Mouse (Mus musculus): ENCODE data around the gene Rere. TPM values are rescaled to one million over a fixed set of nuclear protein-coding genes. Genes with fewer than 3 reads are reported as not detected.
A peak's percentile ranks its signal among the peaks of the same experiment; 100 is the strongest.
"Not testable (repeated sequence)": the region's sequence is repeated elsewhere in the genome, so short reads cannot be mapped to it uniquely, and the experiment has no call there.

The Rere gene
- polyA plus RNA-seq, 1 experiment, result 61.3 TPM

GRCm38 (mm10) chr4:150552751-150553600 lies 271.5 kb downstream of the Rere start:
- peaks cover 1% of the 10 kb centered on the region; the same call in 1 of the 2 replicates for H3K4me1 ChIP-seq (ENCODE audit: control insufficient read depth, insufficient read depth, low read length)
- no peak for TF ChIP-seq POLR2A (IDR thresholded peaks at IDR 0.05; ENCODE audit: borderline replicate concordance, control insufficient read depth, low read depth, low read length)
- TF ChIP-seq CTCF (IDR thresholded peaks at IDR 0.05; ENCODE audit: control insufficient read depth, insufficient read depth, low read length), result no peak
- 26% methylated on average over 15 of the region's 15 CpGs for WGBS
- H3K4me3 ChIP-seq (replicated peaks; ENCODE audit: control insufficient read depth, low read depth, low read length), result no peak overlapping the region
- H3K27ac ChIP-seq (ENCODE audit: control insufficient read depth, insufficient read depth, low read depth, low read length, poor library complexity), result no peak overlapping the region

- H3K27ac ChIP-seq (ENCODE audit: control insufficient read depth, insufficient read depth, low read depth, low read length, poor library complexity), result peak overlapping the region; percentile 79; the same call in 1 of the 2 replicates
- TF ChIP-seq CTCF (IDR thresholded peaks at IDR 0.05; ENCODE audit: control insufficient read depth, insufficient read depth, low read length), result no peak
- no peak for TF ChIP-seq POLR2A (IDR thresholded peaks at IDR 0.05; ENCODE audit: borderline replicate concordance, control insufficient read depth, low read depth, low read length)
- H3K4me1 ChIP-seq (ENCODE audit: control insufficient read depth, insufficient read depth, low read length), result no peaks in the 10 kb centered on the region; the same call in 1 of the 2 replicates
- H3K4me3 ChIP-seq (replicated peaks; ENCODE audit: control insufficient read depth, low read depth, low read length), result no peak overlapping the region
Observed at GRCm38 (mm10) chr4:150555783-150556182, 274.3 kb downstream of the Rere start.

- WGBS, result 2% methylated on average over 17 of the region's 17 CpGs
- Histone ChIP-seq H3K4me3 (replicated peaks; ENCODE audit: control insufficient read depth, low read depth, low read length) (no peak overlapping the region), H3K27ac (ENCODE audit: control insufficient read depth, insufficient read depth, low read depth, low read length, poor library complexity) (peak overlapping the region; percentile 79)
Observed at GRCm38 (mm10) chr4:150556382-150557221, 275.2 kb downstream of the Rere start.

GRCm38 (mm10) chr4:150557289-150557688 lies 275.8 kb downstream of the Rere start:
- WGBS, result 33% methylated on average over 3 of the region's 3 CpGs
- not testable (repeated sequence) for H3K4me1 ChIP-seq (ENCODE audit: control insufficient read depth, insufficient read depth, low read length); H3K4me3 ChIP-seq (replicated peaks; ENCODE audit: control insufficient read depth, low read depth, low read length)
- H3K27ac ChIP-seq (ENCODE audit: control insufficient read depth, insufficient read depth, low read depth, low read length, poor library complexity), result peak overlapping the region; percentile 79

More at GRCm38 (mm10) chr4:150556382-150557221, 275.2 kb downstream of the Rere start:
- no peaks in the 10 kb centered on the region; the same call in 1 of the 2 replicates for H3K4me1 ChIP-seq (ENCODE audit: control insufficient read depth, insufficient read depth, low read length)
- no peak for TF ChIP-seq CTCF (IDR thresholded peaks at IDR 0.05; ENCODE audit: control insufficient read depth, insufficient read depth, low read length)
- TF ChIP-seq POLR2A (IDR thresholded peaks at IDR 0.05; ENCODE audit: borderline replicate concordance, control insufficient read depth, low read depth, low read length), result no peak

- H3K4me1 ChIP-seq (ENCODE audit: control insufficient read depth, insufficient read depth, low read length), result no peaks in the 10 kb centered on the region; the same call in 1 of the 2 replicates
- no peak overlapping the region; the same call in 1 of the 2 replicates for H3K27ac ChIP-seq (ENCODE audit: control insufficient read depth, insufficient read depth, low read depth, low read length, poor library complexity)
- no peak for TF ChIP-seq CTCF (IDR thresholded peaks at IDR 0.05; ENCODE audit: control insufficient read depth, insufficient read depth, low read length)
- no peak for TF ChIP-seq POLR2A (IDR thresholded peaks at IDR 0.05; ENCODE audit: borderline replicate concordance, control insufficient read depth, low read depth, low read length)
- no peak overlapping the region for H3K4me3 ChIP-seq (replicated peaks; ENCODE audit: control insufficient read depth, low read depth, low read length)
- 3% methylated on average over 1 of the region's 1 CpGs for WGBS
Observed at GRCm38 (mm10) chr4:150557976-150558375, 276.5 kb downstream of the Rere start.

DNA sequence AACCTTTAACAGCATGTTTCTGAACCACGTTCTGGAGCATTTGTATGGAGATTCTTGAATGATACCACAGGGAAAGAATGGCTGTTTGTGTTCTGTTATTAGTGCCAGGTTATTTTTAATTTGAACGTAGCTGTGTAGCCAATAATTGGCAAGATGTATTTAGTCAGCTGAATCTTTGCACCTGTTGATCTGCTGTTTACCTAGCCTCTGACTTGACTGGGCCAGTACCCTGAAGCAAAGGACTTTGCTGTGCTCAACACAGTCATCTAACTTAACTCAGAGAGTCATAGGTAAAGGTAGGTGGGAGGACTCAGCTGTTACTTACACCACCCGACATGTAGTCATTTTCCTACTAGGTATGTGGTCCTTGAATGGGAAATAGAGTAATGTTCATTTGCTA lies 278.1 kb downstream of the Rere start:
- no peak overlapping the region for H3K27ac ChIP-seq (ENCODE audit: control insufficient read depth, insufficient read depth, low read depth, low read length, poor library complexity)
- H3K4me1 ChIP-seq (ENCODE audit: control insufficient read depth, insufficient read depth, low read length), result no peaks in the 10 kb centered on the region; the same call in none of the 2 replicates
- 73% methylated on average over 3 of the region's 3 CpGs for WGBS
- TF ChIP-seq CTCF (IDR thresholded peaks at IDR 0.05; ENCODE audit: control insufficient read depth, insufficient read depth, low read length) (no peak), POLR2A (IDR thresholded peaks at IDR 0.05; ENCODE audit: borderline replicate concordance, control insufficient read depth, low read depth, low read length) (no peak)
- H3K4me3 ChIP-seq (replicated peaks; ENCODE audit: control insufficient read depth, low read depth, low read length), result no peak overlapping the region

- H3K27ac ChIP-seq (ENCODE audit: control insufficient read depth, insufficient read depth, low read depth, low read length, poor library complexity), result no peak overlapping the region
- 47% methylated on average over 5 of the region's 5 CpGs for WGBS
- peaks cover 2% of the 10 kb centered on the region for H3K4me1 ChIP-seq (ENCODE audit: control insufficient read depth, insufficient read depth, low read length)
- TF ChIP-seq POLR2A (IDR thresholded peaks at IDR 0.05; ENCODE audit: borderline replicate concordance, control insufficient read depth, low read depth, low read length) (no peak), CTCF (IDR thresholded peaks at IDR 0.05; ENCODE audit: control insufficient read depth, insufficient read depth, low read length) (no peak)
- no peak overlapping the region for H3K4me3 ChIP-seq (replicated peaks; ENCODE audit: control insufficient read depth, low read depth, low read length)
Observed at GRCm38 (mm10) chr4:150563281-150563680, 281.8 kb downstream of the Rere start.

GRCm38 (mm10) chr4:150566193-150566592 lies 284.7 kb downstream of the Rere start:
- no peak overlapping the region for H3K4me3 ChIP-seq (replicated peaks; ENCODE audit: control insufficient read depth, low read depth, low read length)
- H3K27ac ChIP-seq (ENCODE audit: control insufficient read depth, insufficient read depth, low read depth, low read length, poor library complexity), result peak overlapping the region; percentile 55; the same call in 1 of the 2 replicates
- TF ChIP-seq CTCF (IDR thresholded peaks at IDR 0.05; ENCODE audit: control insufficient read depth, insufficient read depth, low read length) (no peak), POLR2A (IDR thresholded peaks at IDR 0.05; ENCODE audit: borderline replicate concordance, control insufficient read depth, low read depth, low read length) (no peak)
- 3% methylated on average over 6 of the region's 6 CpGs for WGBS
- peaks cover 4% of the 10 kb centered on the region for H3K4me1 ChIP-seq (ENCODE audit: control insufficient read depth, insufficient read depth, low read length)

Data from bone marrow, adult 2 months (tissue).